Mouse (Mus musculus) megakaryocyte, embryonic 14.5 days (primary cell): ENCODE measurements around the gene Phactr1. TPM values are rescaled to one million over a fixed set of nuclear protein-coding genes. Genes with fewer than 3 reads are reported as not detected.

ENCODE experiments used
- H3K27me3 ChIP-seq: replicated peaks from 2 replicates; pipeline ENCODE3; 2012; ENCODE audit warnings: inconsistent platforms
- H3K36me3 ChIP-seq: replicated peaks from 2 replicates; pipeline ENCODE3; 2012; ENCODE audit warnings: low read length, inconsistent platforms, mixed read lengths
- H3K4me1 ChIP-seq: 2 replicates; pipeline ENCODE4 v1.6.1; 2012; ENCODE audit warnings: inconsistent platforms
- H3K4me3 ChIP-seq: replicated peaks from 2 replicates; pipeline ENCODE3; 2012; ENCODE audit warnings: moderate library complexity, mild to moderate bottlenecking, inconsistent platforms
- H3K9me3 ChIP-seq: 2 replicates; pipeline ENCODE4 v1.6.1; 2012; ENCODE audit warnings: inconsistent platforms
- FLI1 ChIP-seq: IDR thresholded peaks from 2 replicates; pipeline ENCODE4 v1.6.1; 2012; ENCODE audit warnings: low read length, inconsistent platforms, mixed read lengths
- GATA1 ChIP-seq: IDR thresholded peaks from 3 replicates; pipeline ENCODE4 v1.6.1; 2012; ENCODE audit warnings: mixed read lengths, low read length, inconsistent platforms, borderline replicate concordance
- polyA plus RNA-seq: library from polyadenylated mRNA; stranded (reverse); fragments of >175 nt; gene quantifications from 2 replicates; pipeline ENCODE4 v1.2.3, GENCODE M21; 2012; ENCODE audit warnings: low replicate concordance; ENCODE audit not compliant: insufficient read depth

The Phactr1 gene
- polyA plus RNA-seq, 1 experiment: 0.01 TPM

GRCm38 (mm10) chr13:43009596-43009995 lies 329.2 kb downstream of the Phactr1 start:
- Histone ChIP-seq H3K9me3 (no peaks in the 10 kb centered on the region), H3K4me1 (peaks cover 4% of the 10 kb centered on the region; the same call in 1 of the 2 replicates), H3K4me3 (no peak overlapping the region), H3K36me3 (no peaks in the 10 kb centered on the region), H3K27me3 (no peaks in the 10 kb centered on the region)
- no peak for TF ChIP-seq FLI1
- no peak for TF ChIP-seq GATA1

- Histone ChIP-seq H3K27me3 (no peaks in the 10 kb centered on the region), H3K4me3 (no peak overlapping the region), H3K4me1 (peaks cover under 1% of the 10 kb centered on the region; the same call in 1 of the 2 replicates), H3K9me3 (no peaks in the 10 kb centered on the region), H3K36me3 (no peaks in the 10 kb centered on the region)
- TF ChIP-seq FLI1 (no peak), GATA1 (no peak)
Observed at GRCm38 (mm10) chr13:43011516-43011915, 331.1 kb downstream of the Phactr1 start.

- no peaks in the 10 kb centered on the region for H3K9me3 ChIP-seq
- no peaks in the 10 kb centered on the region for H3K27me3 ChIP-seq
- TF ChIP-seq FLI1: no peak
- H3K4me3 ChIP-seq: no peak overlapping the region
- peaks cover 5% of the 10 kb centered on the region for H3K4me1 ChIP-seq
- H3K36me3 ChIP-seq: no peaks in the 10 kb centered on the region
Observed at GRCm38 (mm10) chr13:43013984-43014383, 333.6 kb downstream of the Phactr1 start.

- no peaks in the 10 kb centered on the region for H3K36me3 ChIP-seq
- no peak overlapping the region for H3K4me3 ChIP-seq
- H3K4me1 ChIP-seq: peaks cover 5% of the 10 kb centered on the region
- H3K9me3 ChIP-seq: no peaks in the 10 kb centered on the region
- no peak for TF ChIP-seq GATA1
- TF ChIP-seq FLI1: no peak
- H3K27me3 ChIP-seq: no peaks in the 10 kb centered on the region
Observed at GRCm38 (mm10) chr13:43015768-43016167, 335.3 kb downstream of the Phactr1 start.

- Histone ChIP-seq H3K4me1 (peaks cover 5% of the 10 kb centered on the region), H3K27me3 (no peaks in the 10 kb centered on the region), H3K36me3 (no peaks in the 10 kb centered on the region), H3K9me3 (no peaks in the 10 kb centered on the region), H3K4me3 (no peak overlapping the region)
- TF ChIP-seq GATA1: no peak
- TF ChIP-seq FLI1: no peak
Observed at GRCm38 (mm10) chr13:43018863-43019262, 338.4 kb downstream of the Phactr1 start.

- peaks cover 5% of the 10 kb centered on the region for H3K4me1 ChIP-seq
- H3K4me3 ChIP-seq: no peak overlapping the region
- H3K36me3 ChIP-seq: no peaks in the 10 kb centered on the region
- H3K9me3 ChIP-seq: peaks cover 10% of the 10 kb centered on the region
- TF ChIP-seq FLI1: no peak
- TF ChIP-seq GATA1: no peak
- no peaks in the 10 kb centered on the region for H3K27me3 ChIP-seq
Observed at GRCm38 (mm10) chr13:43021031-43021430, 340.6 kb downstream of the Phactr1 start.

- Histone ChIP-seq H3K36me3 (no peaks in the 10 kb centered on the region), H3K27me3 (no peaks in the 10 kb centered on the region)
- TF ChIP-seq GATA1: no peak
- TF ChIP-seq FLI1: no peak
Observed at GRCm38 (mm10) chr13:43023005-43023404, 342.6 kb downstream of the Phactr1 start.

GRCm38 (mm10) chr13:43027568-43027967 lies 347.1 kb downstream of the Phactr1 start:
- H3K4me1 ChIP-seq: no peaks in the 10 kb centered on the region
- H3K4me3 ChIP-seq: no peak overlapping the region
- H3K36me3 ChIP-seq: no peaks in the 10 kb centered on the region
- TF ChIP-seq FLI1: no peak
- no peak for TF ChIP-seq GATA1
- H3K9me3 ChIP-seq: peaks cover 12% of the 10 kb centered on the region
- peaks cover 2% of the 10 kb centered on the region for H3K27me3 ChIP-seq

More at GRCm38 (mm10) chr13:43023005-43023404, 342.6 kb downstream of the Phactr1 start:
- peaks cover 10% of the 10 kb centered on the region for H3K9me3 ChIP-seq
- no peak overlapping the region for H3K4me3 ChIP-seq
- H3K4me1 ChIP-seq: no peaks in the 10 kb centered on the region

- H3K4me1 ChIP-seq: no peaks in the 10 kb centered on the region
- H3K27me3 ChIP-seq: peaks cover 2% of the 10 kb centered on the region
- TF ChIP-seq GATA1: no peak
- no peak for TF ChIP-seq FLI1
- H3K9me3 ChIP-seq: peaks cover 21% of the 10 kb centered on the region
- H3K36me3 ChIP-seq: no peaks in the 10 kb centered on the region
- no peak overlapping the region for H3K4me3 ChIP-seq
Observed at GRCm38 (mm10) chr13:43030222-43030621, 349.8 kb downstream of the Phactr1 start.

- TF ChIP-seq FLI1: no peak
- no peak for TF ChIP-seq GATA1
- peaks cover 2% of the 10 kb centered on the region for H3K27me3 ChIP-seq
- H3K36me3 ChIP-seq: no peaks in the 10 kb centered on the region
- peaks cover 16% of the 10 kb centered on the region for H3K9me3 ChIP-seq
- H3K4me3 ChIP-seq: no peak overlapping the region
- H3K4me1 ChIP-seq: 0 out of 2 replicates have a peak, but pooled peaks cover 3% of the 10 kb centered on the region
Observed at GRCm38 (mm10) chr13:43032451-43032850, 352.0 kb downstream of the Phactr1 start.

GRCm38 (mm10) chr13:43036510-43036909 lies 356.1 kb downstream of the Phactr1 start:
- TF ChIP-seq FLI1 (no peak), GATA1 (no peak)
- Histone ChIP-seq H3K27me3 (no peaks in the 10 kb centered on the region), H3K4me3 (no peak overlapping the region), H3K36me3 (no peaks in the 10 kb centered on the region), H3K4me1 (peaks cover 13% of the 10 kb centered on the region), H3K9me3 (peaks cover 21% of the 10 kb centered on the region)
